Mouse (Mus musculus): ENCODE measurements at regions not wholly inside any gene's neighbourhood (a gene's known extent, or its start where the extent isn't known, plus 50 kb on each side); places are given as distances from the start of the nearest gene placed in this dataset.

GRCm38 (mm10) chr4:142855635-142856034 is 357.2 kb downstream of the Prdm2 start:
- peak in 1 of 2 experiments; percentile 33 for DNase-seq

GRCm38 (mm10) chr4:142853924-142854323 is 358.9 kb downstream of the Prdm2 start:
- DNase-seq: peak; percentile 51 to 53

- DNase-seq: no peak
Measured at GRCm38 (mm10) chr4:142845066-142845696, 367.6 kb downstream of the Prdm2 start.

GRCm38 (mm10) chr4:142839540-142839939 is 373.3 kb downstream of the Prdm2 start:
- DNase-seq: no peak

- no peak for DNase-seq
Measured at GRCm38 (mm10) chr4:142838363-142838964, 374.3 kb downstream of the Prdm2 start.

- no peak for DNase-seq
Measured at GRCm38 (mm10) chr4:142837636-142838035, 375.2 kb downstream of the Prdm2 start.

- no peak for DNase-seq
Measured at GRCm38 (mm10) chr4:142829711-142830110, 383.1 kb downstream of the Prdm2 start.

GRCm38 (mm10) chr4:142828969-142829368 is 383.8 kb downstream of the Prdm2 start:
- no peak for DNase-seq

- DNase-seq: no peak
Measured at GRCm38 (mm10) chr4:142826250-142826893, 386.4 kb downstream of the Prdm2 start.

GRCm38 (mm10) chr4:142825786-142826185 is 387.0 kb downstream of the Prdm2 start:
- no peak for DNase-seq

GRCm38 (mm10) chr4:142818440-142818839 is 394.4 kb downstream of the Prdm2 start:
- DNase-seq: no peak

GRCm38 (mm10) chr4:142816986-142817385 is 395.8 kb downstream of the Prdm2 start:
- DNase-seq: no peak

GRCm38 (mm10) chr4:142803819-142804218 is 409.0 kb downstream of the Prdm2 start:
- DNase-seq: no peak

- peak; percentile 20 to 35 for DNase-seq
Measured at GRCm38 (mm10) chr4:142799291-142799690, 413.5 kb downstream of the Prdm2 start.

- DNase-seq: peak; percentile 25 to 38
Measured at GRCm38 (mm10) chr4:142798834-142799233, 414.0 kb downstream of the Prdm2 start.

- DNase-seq: no peak
Measured at GRCm38 (mm10) chr4:142792606-142792970, 420.2 kb downstream of the Prdm2 start.

GRCm38 (mm10) chr4:142791823-142792605 is 420.8 kb downstream of the Prdm2 start:
- DNase-seq: no peak

- DNase-seq: no peak
Measured at GRCm38 (mm10) chr4:142789048-142789447, 423.7 kb downstream of the Prdm2 start.

- DNase-seq: no peak
Measured at GRCm38 (mm10) chr4:142785386-142785785, 427.4 kb downstream of the Prdm2 start.

GRCm38 (mm10) chr4:142776711-142777411 is 435.9 kb downstream of the Prdm2 start:
- no peak for DNase-seq

- DNase-seq: no peak
Measured at GRCm38 (mm10) chr4:142775023-142775422, 437.8 kb downstream of the Prdm2 start.

GRCm38 (mm10) chr4:142773651-142774151 is 439.1 kb downstream of the Prdm2 start:
- peak; percentile 87 to 91 for DNase-seq

Data from cerebellum, postnatal 36 days (tissue).